Mouse (Mus musculus) adrenal gland, postnatal 0 days (tissue): ENCODE data around the gene Tmem165. TPM values are rescaled to one million over a fixed set of nuclear protein-coding genes. Genes with fewer than 3 reads are reported as not detected.

Source experiments
- polyA plus RNA-seq: library from polyadenylated mRNA; unstranded; fragments of >200 nt; fragmentation: Nextera tagmentation; extraction: Ambion mirVana; gene quantifications from 2 replicates; pipeline ENCODE4 v1.2.1, GENCODE M21; 2015

Tmem165 gene
- polyA plus RNA-seq = 104 and 132 TPM in 2 replicates

DNA sequence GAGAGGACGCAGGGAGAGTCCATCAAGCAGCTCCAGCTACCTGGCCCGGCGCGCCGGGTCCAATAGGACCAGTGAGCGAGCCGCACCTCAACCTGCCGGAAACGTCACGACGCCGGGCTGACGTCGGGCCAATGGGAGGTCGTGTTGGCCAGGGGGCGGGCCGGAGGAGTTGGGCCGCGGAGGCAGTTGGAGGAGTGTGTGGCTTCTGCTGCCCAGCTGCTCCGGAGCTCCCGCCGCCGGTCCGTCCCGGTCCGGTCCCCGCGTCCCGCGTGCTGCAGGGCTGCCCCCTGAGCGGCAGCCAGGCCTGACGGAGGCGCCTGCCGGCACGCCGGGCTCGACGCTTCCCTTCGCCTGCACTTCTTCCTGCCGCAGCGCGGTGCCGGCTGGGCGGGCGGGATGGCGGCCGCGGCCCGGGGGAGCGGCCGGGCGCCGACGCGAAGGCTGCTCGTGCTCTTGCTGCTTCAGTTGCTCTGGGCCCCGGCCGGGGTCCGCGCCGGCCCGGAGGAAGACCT is at the start of gene Tmem165:
Gene Tmem165 (plus strand): TSS at position 131 of the 512 bp plus-strand sequence.

DNA sequence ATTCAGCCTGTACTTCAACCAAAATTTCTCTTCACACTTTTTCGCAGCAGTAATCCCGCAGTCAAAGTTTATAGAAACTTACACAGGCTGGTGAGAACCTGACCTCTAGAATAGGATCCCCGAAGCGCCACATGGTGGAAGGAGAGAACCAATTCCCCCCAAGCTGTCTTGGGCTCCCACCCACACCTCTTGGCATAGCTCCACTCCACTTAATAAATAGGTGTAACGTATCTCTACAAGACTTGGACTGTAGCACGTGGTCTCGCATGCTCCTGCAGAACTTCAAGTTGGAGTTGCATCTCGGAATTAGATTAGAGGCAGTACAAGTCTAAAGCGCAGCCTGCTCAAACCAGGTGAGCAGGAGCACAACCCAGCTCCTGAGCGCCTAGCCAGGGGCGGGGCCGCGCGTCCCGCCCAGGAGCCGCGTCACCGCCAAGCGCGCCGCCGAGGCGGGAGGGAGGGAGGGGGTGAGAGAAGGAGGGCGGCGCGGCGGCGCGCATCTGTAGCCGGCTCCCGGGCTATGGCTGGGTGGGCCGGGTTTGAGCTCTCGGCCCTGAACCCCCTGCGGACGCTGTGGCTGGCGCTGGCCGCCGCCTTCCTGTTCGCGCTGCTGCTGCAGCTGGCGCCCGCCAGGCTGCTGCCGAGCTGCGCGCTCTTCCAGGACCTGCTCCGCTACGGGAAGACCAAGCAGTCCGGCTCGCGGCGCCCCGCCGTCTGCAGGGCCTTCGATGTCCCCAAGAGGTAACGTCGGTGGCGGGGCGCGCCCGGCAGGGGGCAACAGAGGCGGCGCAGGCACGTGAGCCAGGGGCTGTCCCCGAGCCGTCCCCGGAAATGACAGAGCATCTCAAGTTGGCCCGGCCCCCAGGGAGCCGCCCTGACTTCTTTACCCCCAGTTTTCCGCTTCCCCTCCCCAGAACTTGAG is 43.6 kb upstream of the Tmem165 start, which contains the start of gene Srd5a3:
Gene Srd5a3 (plus strand): TSS at position 464 of the 922 bp plus-strand sequence.

Other genes starting within 250 kb of the Tmem165 start
- gene Kdr, start 205.4 kb upstream of the Tmem165 start, polyA plus RNA-seq = 11.1 and 27.5 TPM in 2 replicates
- 27.6 and 36.7 TPM in 2 replicates for gene Srd5a3, start 43.6 kb upstream of the Tmem165 start, polyA plus RNA-seq
- gene Clock, start 120.9 kb downstream of the Tmem165 start, polyA plus RNA-seq = 5.6 and 10.4 TPM in 2 replicates
- gene Pdcl2, start 147.3 kb downstream of the Tmem165 start, polyA plus RNA-seq = not detected in 2 replicates
- gene Nmu, start 179.9 kb downstream of the Tmem165 start, polyA plus RNA-seq = 0.36 TPM in 1 of 2 replicates, not detected in the other